Mouse (Mus musculus): ENCODE measurements around the gene Macrod1.

DNA sequence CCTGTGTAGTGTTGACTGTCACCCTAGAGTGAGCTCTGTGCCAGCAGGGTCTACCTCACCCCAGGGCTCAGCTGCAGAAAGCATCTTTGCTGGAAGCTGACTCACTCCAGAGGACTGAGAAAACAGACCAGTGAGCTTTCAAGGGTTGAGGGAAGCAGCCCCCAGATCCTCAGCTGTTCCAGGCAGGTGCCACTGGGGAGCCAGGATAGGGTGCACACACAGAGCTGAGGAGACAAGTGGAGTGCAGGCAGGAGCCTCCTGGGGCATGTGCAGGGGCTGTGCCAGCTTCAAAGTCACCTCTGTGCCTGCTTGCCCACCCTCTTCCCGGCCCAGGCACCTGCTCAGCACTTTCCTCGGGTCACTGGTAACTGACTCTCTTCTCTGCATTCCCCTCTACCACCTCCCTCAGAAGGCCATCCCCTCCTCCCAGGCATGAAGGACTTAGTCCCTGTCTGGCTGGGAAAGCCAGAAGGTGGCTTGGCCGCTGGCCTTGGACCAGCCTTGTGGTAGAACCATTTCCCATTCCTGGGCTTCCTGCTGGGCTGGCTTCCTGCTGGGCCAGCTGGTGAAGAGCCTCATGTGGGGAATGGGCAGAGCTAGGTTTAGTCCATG lies 122.3 kb downstream of the Macrod1 start:
- TF ChIP-seq POLR2A (IDR thresholded peaks at IDR 0.05; ENCODE audit: borderline replicate concordance, control insufficient read depth, low read depth, low read length) (no peak), CTCF (IDR thresholded peaks at IDR 0.05; ENCODE audit: control insufficient read depth, insufficient read depth, low read length) (no peak)
